ENCODE assay signal across 19 mouse cellular contexts in genomic region chr12:108260950-108261349, GRCm38 (mm10). TPM values are rescaled to one million over a fixed set of nuclear protein-coding genes. Genes with fewer than 3 reads are reported as not detected.
A peak's percentile ranks its signal among the peaks of the same experiment; 100 is the strongest.
DNase-seq lines count a peak whose midpoint lies in the region; ATAC-seq lines count a peak whose summit lies in the region.
"Had no signal": no experiment of that assay in that cellular context is flagged by ENCODE, and none has a peak within 500 bp of the region (broad histone marks: within the 10 kb centered on the region; RNA-seq: fewer than 3 reads in every experiment).

No protein-coding gene starts in this region.

- ATAC-seq in hindbrain, embryonic 12.5 days (ENCODE audit: low FRiP score): no peak
- ATAC-seq in inflammation-experienced regulatory T-cells, adult 6 months: no peak
- ATAC-seq: activated CD4-positive, CD25-positive, alpha-beta regulatory T cell, adult 4 months; forebrain, embryonic 14.5 days; intestine, embryonic 16.5 days; Patski had no signal

- peak; percentile 52 to 62 for DNase-seq in cerebellum, postnatal 10 days
- DNase-seq in cerebellum, postnatal 14 days: no peak
- DNase-seq in hindbrain, embryonic 10.5 days (ENCODE audit: low spot score): no peak
- DNase-seq in Muller cell, postnatal 12 days (ENCODE audit: inconsistent ontology term): peak; percentile 18
- peak; percentile 70 for DNase-seq in retina, postnatal 1 day
- DNase-seq: adrenal gland, postnatal 14 days; cerebellum, adult 9-11 months; gastrocnemius, adult 2 months; heart, adult 2 months; heart, postnatal 36 days; kidney, adult 2 months had no signal

- no peaks in the 10 kb centered on the region for H3K36me3 ChIP-seq in hindbrain, embryonic 10.5 days
- H3K36me3 ChIP-seq in hindbrain, embryonic 12.5 days: no peaks in the 10 kb centered on the region
- H3K36me3 ChIP-seq: embryonic facial prominence, embryonic 13.5 days; heart, embryonic 13.5 days had no signal

- H3K9ac ChIP-seq in hindbrain, embryonic 12.5 days: no peak overlapping the region
- H3K9ac ChIP-seq: embryonic facial prominence, embryonic 13.5 days; heart, embryonic 13.5 days had no signal

- WGBS in hindbrain, embryonic 10.5 days: 79% methylated on average over 12 of the region's 12 CpGs
- 76% methylated on average over 12 of the region's 12 CpGs for WGBS in hindbrain, embryonic 12.5 days

- H3K9me3 ChIP-seq in hindbrain, embryonic 10.5 days: no peaks in the 10 kb centered on the region
- H3K9me3 ChIP-seq in hindbrain, embryonic 12.5 days (replicated peaks): no peaks in the 10 kb centered on the region
- H3K9me3 ChIP-seq: embryonic facial prominence, embryonic 13.5 days; heart, embryonic 13.5 days had no signal

- H3K4me3 ChIP-seq in hindbrain, embryonic 10.5 days: no peak overlapping the region
- no peak overlapping the region for H3K4me3 ChIP-seq in hindbrain, embryonic 12.5 days
- H3K4me3 ChIP-seq: embryonic facial prominence, embryonic 13.5 days; gastrocnemius, adult 2 months; heart, adult 2 months; heart, embryonic 13.5 days had no signal

- H3K27me3 ChIP-seq in hindbrain, embryonic 10.5 days (ENCODE audit: insufficient read depth, poor library complexity, severe bottlenecking): no peaks in the 10 kb centered on the region
- no peaks in the 10 kb centered on the region for H3K27me3 ChIP-seq in hindbrain, embryonic 12.5 days
- H3K27me3 ChIP-seq: embryonic facial prominence, embryonic 13.5 days; heart, embryonic 13.5 days; Patski had no signal

- no peak overlapping the region for H3K4me2 ChIP-seq in hindbrain, embryonic 12.5 days (replicated peaks)
- H3K4me2 ChIP-seq: embryonic facial prominence, embryonic 13.5 days; heart, embryonic 13.5 days had no signal

- peak overlapping the region; percentile 71 for H3K27ac ChIP-seq in hindbrain, embryonic 10.5 days
- no peak overlapping the region for H3K27ac ChIP-seq in hindbrain, embryonic 12.5 days
- H3K27ac ChIP-seq: embryonic facial prominence, embryonic 13.5 days; gastrocnemius, adult 2 months; heart, adult 2 months; heart, embryonic 13.5 days had no signal

- H3K4me1 ChIP-seq in hindbrain, embryonic 10.5 days (replicated peaks): peaks cover 97% of the 10 kb centered on the region
- peaks cover 89% of the 10 kb centered on the region for H3K4me1 ChIP-seq in hindbrain, embryonic 12.5 days

RNA-seq across cellular contexts. Expression of gene Ccdc85c, which starts 14.3 kb away (rescaled TPM):
- 14.3 and 16.0 TPM in 2 replicates for polyA plus RNA-seq in hindbrain, embryonic 10.5 days (2016; fragmentation: Nextera tagmentation; extraction: Ambion mirVana)
- 15.2 and 16.3 TPM in 2 replicates for polyA plus RNA-seq in hindbrain, embryonic 12.5 days (2016; fragmentation: Nextera tagmentation; extraction: Ambion mirVana)
- under 1 TPM; 0.21 to 0.33 (median 0.28) TPM for polyA plus RNA-seq in inflammation-experienced regulatory T-cells, adult 6 months (2017; shearing (Covaris generic))

RNA-seq across cellular contexts. Expression of gene Hhipl1, which starts 45.1 kb away (rescaled TPM):
- polyA plus RNA-seq in hindbrain, embryonic 10.5 days (2016; fragmentation: Nextera tagmentation; extraction: Ambion mirVana): 3.0 and 3.2 TPM in 2 replicates
- polyA plus RNA-seq in hindbrain, embryonic 12.5 days (2016; fragmentation: Nextera tagmentation; extraction: Ambion mirVana): 2.4 and 2.7 TPM in 2 replicates
- not detected for polyA plus RNA-seq in inflammation-experienced regulatory T-cells, adult 6 months (2017; shearing (Covaris generic))

Comparison
In these comparisons a context has a peak if more than half of its experiments do, and no peak if none do; other contexts are left out.
1. DNase-seq: peak in cerebellum, postnatal 10 days (2 of 2), Muller cell, postnatal 12 days (single experiment) and retina, postnatal 1 day (single experiment); none in cerebellum, postnatal 14 days (0 of 2) and hindbrain, embryonic 10.5 days (single experiment).
2. RNA of gene Ccdc85c, which starts 14.3 kb away (polyA plus RNA-seq): 14.3 to 16.0 TPM in hindbrain, embryonic 10.5 days and 15.2 to 16.3 TPM in hindbrain, embryonic 12.5 days; 0.21 to 0.33 TPM in inflammation-experienced regulatory T-cells, adult 6 months; every median in the first group is over 10 times any median in the second.